Mouse (Mus musculus): Measurements from ENCODE around the gene Cabin1.

DNA sequence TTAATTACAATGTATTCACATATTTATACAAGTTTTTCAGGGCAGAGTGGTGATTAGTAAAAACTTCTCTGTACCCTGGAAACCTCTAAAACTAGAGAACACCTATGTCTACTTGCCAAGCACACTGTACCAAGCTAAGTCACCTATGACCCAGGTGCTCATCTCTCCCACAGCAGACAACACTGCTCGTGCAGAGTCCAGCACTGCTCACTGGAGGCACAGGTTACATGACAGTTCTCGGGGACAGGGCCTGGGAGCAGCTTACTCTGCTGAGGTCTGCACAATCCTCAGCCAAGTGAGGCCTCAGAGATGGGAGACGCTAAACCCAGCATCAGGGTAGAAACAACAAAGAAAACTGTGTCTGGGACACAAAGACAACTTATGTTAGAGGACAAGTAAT is 49.3 kb downstream of the Cabin1 start:
- TF ChIP-seq CTCF (IDR thresholded peaks at IDR 0.05; ENCODE audit: extremely low read depth, insufficient read depth, insufficient read length, insufficient replicate concordance): no peak
- no peak for TF ChIP-seq POLR2A (IDR thresholded peaks at IDR 0.05; ENCODE audit: low read depth, low read length)

All from spleen, adult 2 months (tissue).